In the genomic region with DNA sequence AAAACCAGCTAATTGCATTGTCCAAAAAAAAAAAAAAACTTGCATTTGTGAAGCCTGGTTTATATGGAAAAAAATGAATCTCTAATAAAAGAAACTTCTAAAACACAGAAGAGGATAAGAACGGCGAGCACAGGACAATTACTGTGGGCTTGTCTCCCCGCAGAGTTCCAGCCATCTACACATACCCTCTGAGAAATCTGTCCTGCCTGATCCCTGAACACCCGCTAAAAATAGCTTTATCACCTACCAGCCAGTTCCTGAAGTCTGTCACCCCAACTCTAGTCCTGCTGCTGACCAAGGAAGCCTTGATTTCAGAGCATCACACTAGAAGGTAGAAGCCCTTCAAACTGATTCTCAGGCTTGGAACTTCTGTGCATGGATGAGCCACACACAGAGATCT, we compare ENCODE assay signal across 22 mouse cellular contexts.
DNase-seq lines count a peak whose midpoint lies in the region; ATAC-seq lines count a peak whose summit lies in the region.
"Had no signal": no experiment of that assay in that cellular context is flagged by ENCODE, and none has a peak within 500 bp of the region (broad histone marks: within the 10 kb centered on the region; RNA-seq: fewer than 3 reads in every experiment).

No protein-coding gene starts in this region.

- peaks cover 28% of the 10 kb centered on the region for H3K4me1 ChIP-seq in heart, embryonic 12.5 days (replicated peaks)
- H3K4me1 ChIP-seq in heart, embryonic 14.5 days (ENCODE audit: control insufficient read depth in 2 of 2, insufficient read depth in 2 of 2, low read length in 2 of 2): peaks cover 10 to 23% of the 10 kb centered on the region in 2 experiments
- H3K4me1 ChIP-seq in heart, embryonic 16.5 days (ENCODE audit: control insufficient read depth, insufficient read depth, low read length): peaks cover 14% of the 10 kb centered on the region
- H3K4me1 ChIP-seq: embryonic facial prominence, embryonic 15.5 days had no signal

- no peaks in the 10 kb centered on the region for H3K27me3 ChIP-seq in heart, embryonic 12.5 days (replicated peaks)
- H3K27me3 ChIP-seq in heart, embryonic 14.5 days (ENCODE audit: control insufficient read depth, insufficient read depth, low read length): no peaks in the 10 kb centered on the region
- H3K27me3 ChIP-seq in heart, embryonic 16.5 days (ENCODE audit: control insufficient read depth, insufficient read depth, low read length): no peaks in the 10 kb centered on the region
- H3K27me3 ChIP-seq: embryonic facial prominence, embryonic 13.5 days; embryonic facial prominence, embryonic 15.5 days; forebrain, embryonic 12.5 days had no signal

- ATAC-seq in heart, embryonic 12.5 days (ENCODE audit: insufficient number of reproducible peaks, low FRiP score): no peak
- no peak; the same call in 1 of the 2 replicates for ATAC-seq in heart, embryonic 14.5 days (ENCODE audit: insufficient number of reproducible peaks, insufficient read depth, low FRiP score, low read depth)
- peak; percentile 67; the same call in 1 of the 2 replicates for ATAC-seq in heart, embryonic 16.5 days (replicated peaks; ENCODE audit: extremely low read depth, insufficient read depth, low FRiP score)
- ATAC-seq: forebrain, embryonic 14.5 days had no signal

- WGBS in heart, embryonic 12.5 days: 33% methylated on average over 4 of the region's 4 CpGs
- WGBS in heart, embryonic 14.5 days: 28% methylated on average over 4 of the region's 4 CpGs
- WGBS in heart, embryonic 16.5 days: 37% methylated on average over 4 of the region's 4 CpGs

- no peak overlapping the region for H3K4me3 ChIP-seq in heart, embryonic 12.5 days
- no peak overlapping the region for H3K4me3 ChIP-seq in heart, embryonic 14.5 days (ENCODE audit: control insufficient read depth in 1 of 2, insufficient read depth in 1 of 2, low read depth in 1 of 2, low read length in 2 of 2)
- no peak overlapping the region for H3K4me3 ChIP-seq in heart, embryonic 16.5 days (ENCODE audit: low read length)
- H3K4me3 ChIP-seq: embryonic facial prominence, embryonic 13.5 days; embryonic facial prominence, embryonic 15.5 days; erythroblast, embryonic 14.5 days; forebrain, embryonic 10.5 days; forebrain, embryonic 12.5 days had no signal

- no peaks in the 10 kb centered on the region for H3K9me3 ChIP-seq in heart, embryonic 12.5 days (replicated peaks)
- H3K9me3 ChIP-seq in heart, embryonic 14.5 days (ENCODE audit: control insufficient read depth, low read length): 0 out of 2 replicates have a peak, but pooled peaks cover 2% of the 10 kb centered on the region
- H3K9me3 ChIP-seq in heart, embryonic 16.5 days (replicated peaks; ENCODE audit: control insufficient read depth, low read length): 0 out of 2 replicates have a peak, but pooled peaks cover 2% of the 10 kb centered on the region
- H3K9me3 ChIP-seq: embryonic facial prominence, embryonic 13.5 days; embryonic facial prominence, embryonic 15.5 days; forebrain, embryonic 10.5 days; forebrain, embryonic 12.5 days had no signal

- no peaks in the 10 kb centered on the region for H3K36me3 ChIP-seq in heart, embryonic 12.5 days
- H3K36me3 ChIP-seq in heart, embryonic 14.5 days (ENCODE audit: control insufficient read depth, insufficient read depth, low read length): no peaks in the 10 kb centered on the region
- H3K36me3 ChIP-seq in heart, embryonic 16.5 days (ENCODE audit: control insufficient read depth, insufficient read depth): no peaks in the 10 kb centered on the region
- H3K36me3 ChIP-seq: embryonic facial prominence, embryonic 13.5 days; embryonic facial prominence, embryonic 15.5 days; forebrain, embryonic 10.5 days; forebrain, embryonic 12.5 days had no signal

- H3K9ac ChIP-seq in heart, embryonic 12.5 days: no peak overlapping the region
- no peak overlapping the region for H3K9ac ChIP-seq in heart, embryonic 14.5 days (ENCODE audit: low read length)
- no peak overlapping the region for H3K9ac ChIP-seq in heart, embryonic 16.5 days (ENCODE audit: low read length)
- H3K9ac ChIP-seq: embryonic facial prominence, embryonic 13.5 days; embryonic facial prominence, embryonic 15.5 days; forebrain, embryonic 12.5 days had no signal

- H3K27ac ChIP-seq in heart, embryonic 12.5 days (ENCODE audit: poor library complexity, severe bottlenecking): peak overlapping the region; percentile 36
- peak overlapping the region; percentile 25 to 59; a peak in 2 of 4 replicates for H3K27ac ChIP-seq in heart, embryonic 14.5 days (replicated peaks in 1 of 2; ENCODE audit: control insufficient read depth in 1 of 2, insufficient read depth in 1 of 2, low read depth in 2 of 2, low read length in 2 of 2)
- no peak overlapping the region for H3K27ac ChIP-seq in heart, embryonic 16.5 days (ENCODE audit: low read length)
- H3K27ac ChIP-seq: embryonic facial prominence, embryonic 13.5 days; embryonic facial prominence, embryonic 15.5 days; forebrain, embryonic 10.5 days; forebrain, embryonic 12.5 days had no signal

- intact Hi-C loops in heart, postnatal 14 days (cut with DNase I): no loop called here
- intact Hi-C loops in heart, postnatal 25 days (cut with DNase I): loop anchor here (10.0 kb wide), 2 partner anchors 909 to 1369 kb away; no protein-coding TSS in a partner anchor

- peak overlapping the region; percentile 18; the same call in 1 of the 2 replicates for H3K4me2 ChIP-seq in heart, embryonic 12.5 days
- H3K4me2 ChIP-seq in heart, embryonic 14.5 days (ENCODE audit: low read length): no peak overlapping the region
- H3K4me2 ChIP-seq in heart, embryonic 16.5 days (ENCODE audit: low read depth, low read length): no peak overlapping the region
- H3K4me2 ChIP-seq: embryonic facial prominence, embryonic 13.5 days; embryonic facial prominence, embryonic 15.5 days; forebrain, embryonic 12.5 days had no signal

- DNase-seq in heart, postnatal 14 days: no peak
- no peak for DNase-seq in heart, postnatal 25 days (ENCODE audit: low spot score)
- DNase-seq in heart, postnatal 4 days: no peak
- DNase-seq: adrenal gland, adult 2 months; adrenal gland, postnatal 10 days; adrenal gland, postnatal 25 days; cerebellum, adult 11 months; cerebellum, adult 18-20 months; cerebellum, adult 8-10 months; cerebellum, adult 9-11 months; cerebellum, postnatal 14 days; cerebellum, postnatal 36 days; embryo, embryonic 11 days had no signal
